Mouse (Mus musculus): ENCODE data around the gene Sprr2f.
A peak's percentile ranks its signal among the peaks of the same experiment; 100 is the strongest.

DNA sequence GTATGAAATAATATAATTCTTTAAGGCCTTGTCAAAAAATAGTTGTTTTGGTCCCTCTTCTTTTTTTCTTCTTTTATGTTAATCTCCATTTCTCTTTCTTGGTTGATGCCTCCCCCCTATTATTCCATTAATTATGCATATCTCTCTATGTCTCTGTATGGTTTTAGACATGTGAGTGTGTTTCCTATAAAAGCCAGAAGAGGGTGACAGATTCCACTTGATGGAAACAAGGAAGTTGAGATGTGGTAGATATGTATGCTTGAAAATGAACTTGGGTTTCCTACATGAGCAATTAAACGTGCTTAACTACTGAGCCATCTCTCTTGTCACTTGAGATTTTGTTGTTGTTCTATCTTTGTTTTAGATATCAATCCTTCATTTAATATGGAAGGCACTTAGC lies 29.3 kb downstream of the Sprr2f start:
- TF ChIP-seq CTCF (IDR thresholded peaks at IDR 0.05; ENCODE audit: low read depth): peak; percentile 73
- no peak for TF ChIP-seq EP300 (optimal IDR thresholded peaks at IDR 0.05)
